Mouse (Mus musculus) midbrain, embryonic 14.5 days (tissue): ENCODE data around the gene Pin1. TPM values are rescaled to one million over a fixed set of nuclear protein-coding genes. Genes with fewer than 3 reads are reported as not detected.

Experiments
- ATAC-seq: fragments of 200-750 bp; cut with Nextera tagmentation; 2 replicates; pipeline ENCODE4 v1.8.0; 2017; ENCODE audit warnings: moderate number of reproducible peaks, moderate library complexity; ENCODE audit not compliant: low FRiP score, low TSS enrichment
- DNase-seq: peaks from one replicate; pipeline ENCODE4 v3.0.0-alpha.2; 2015
- H3K27ac ChIP-seq: fragments of 300-500 bp; sonication (generic); replicated peaks from 2 replicates; pipeline ENCODE4 v1.5.1; 2014; ENCODE audit warnings: mild to moderate bottlenecking, low read depth, low read length, moderate library complexity
- H3K27me3 ChIP-seq: fragments of 300-500 bp; sonication (generic); 2 replicates; pipeline ENCODE4 v1.6.1; 2014; ENCODE audit warnings: low read length, control low read depth, mixed read lengths; ENCODE audit not compliant: control insufficient read depth, insufficient read depth
- H3K36me3 ChIP-seq: fragments of 300-500 bp; sonication (generic); 2 replicates; pipeline ENCODE4 v1.6.1; 2014; ENCODE audit warnings: low read length, control low read depth; ENCODE audit not compliant: control insufficient read depth, insufficient read depth
- H3K4me1 ChIP-seq: fragments of 300-500 bp; sonication (generic); 2 replicates; pipeline ENCODE4 v1.6.1; 2014; ENCODE audit warnings: mild to moderate bottlenecking, antibody characterized with exemption, low read length, control low read depth; ENCODE audit not compliant: control insufficient read depth, insufficient read depth
- H3K4me2 ChIP-seq: fragments of 300-500 bp; sonication (generic); 2 replicates; pipeline ENCODE4 v1.6.1; 2014; ENCODE audit warnings: mild to moderate bottlenecking, low read length, moderate library complexity
- H3K4me3 ChIP-seq: fragments of 300-500 bp; sonication (generic); replicated peaks from 2 replicates; pipeline ENCODE4 v1.5.1; 2014; ENCODE audit warnings: low read depth, low read length
- H3K9ac ChIP-seq: fragments of 300-500 bp; sonication (generic); replicated peaks from 2 replicates; pipeline ENCODE4 v1.6.1; 2014; ENCODE audit warnings: mild to moderate bottlenecking, low read length, moderate library complexity
- H3K9me3 ChIP-seq: fragments of 300-500 bp; sonication (generic); 2 replicates; pipeline ENCODE4 v1.6.1; 2016; ENCODE audit warnings: low read length, control low read depth, mixed read lengths; ENCODE audit not compliant: control insufficient read depth
- WGBS: fragments of 180-500 bp; shearing (Covaris S2); extraction: QIAGEN DNeasy Blood & Tissue Kit; methylation state at CpG from one replicate; pipeline ENCODE4 v1.1.7; 2014; 5-methylcytosine and 5-hydroxymethylcytosine counted together
- polyA plus RNA-seq: library from polyadenylated mRNA; unstranded; fragments of >200 nt; fragmentation: Nextera tagmentation; extraction: Ambion mirVana; gene quantifications from 2 replicates; pipeline ENCODE4 v1.2.1, GENCODE M21; 2014

Gene Pin1
- polyA plus RNA-seq, 1 experiment from 2014 or later = 56.7 TPM

DNA sequence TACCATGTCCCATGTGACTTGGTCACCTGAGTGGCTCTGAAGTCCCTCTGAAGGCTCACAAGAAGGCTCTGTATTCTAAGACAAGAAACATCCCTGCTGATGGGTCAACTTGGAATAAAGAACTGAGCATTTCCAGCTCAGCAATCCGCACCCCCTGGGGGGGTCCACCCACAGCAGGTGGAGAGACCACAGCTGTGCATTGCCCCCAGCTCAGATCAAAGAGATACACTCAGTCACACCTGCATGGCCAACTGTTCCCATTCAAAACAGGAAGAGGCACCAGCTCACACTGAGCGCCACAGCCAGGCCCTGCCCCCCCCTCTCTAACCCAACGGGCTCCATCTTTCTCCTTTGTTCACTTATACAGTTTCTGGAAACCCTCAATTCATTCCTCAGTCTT, 15.6 kb upstream of the Pin1 start:
- WGBS = 84% methylated on average over 3 of the region's 3 CpGs
- no peak for DNase-seq
- Histone ChIP-seq H3K4me1 (peaks cover 7% of the 10 kb centered on the region), H3K27me3 (no peaks in the 10 kb centered on the region), H3K36me3 (peaks cover 28% of the 10 kb centered on the region), H3K9ac (no peak overlapping the region), H3K4me3 (no peak overlapping the region), H3K27ac (no peak overlapping the region), H3K9me3 (no peaks in the 10 kb centered on the region), H3K4me2 (no peak overlapping the region)
- no peak for ATAC-seq

DNA sequence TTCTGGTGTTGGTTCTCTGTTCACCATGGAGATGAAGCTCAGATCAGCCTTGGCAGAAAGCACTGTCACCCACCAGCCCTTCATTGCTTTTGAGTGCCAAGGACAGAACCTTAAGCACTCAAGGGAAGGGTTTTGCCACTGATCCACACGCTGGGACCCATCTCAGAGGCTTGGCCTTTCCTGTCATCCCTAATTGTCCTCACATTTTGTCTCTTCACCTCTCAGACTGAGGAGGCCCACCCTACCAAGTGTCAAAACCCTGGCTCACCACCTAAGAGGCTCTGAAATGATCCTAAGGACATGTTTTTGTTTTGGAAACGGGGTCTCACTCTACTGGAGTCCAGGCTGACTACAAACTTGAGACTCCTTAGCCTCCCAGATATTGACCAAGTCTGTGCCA, 15.1 kb upstream of the Pin1 start:
- H3K27ac ChIP-seq = no peak overlapping the region
- H3K4me3 ChIP-seq = no peak overlapping the region
- peaks cover 28% of the 10 kb centered on the region for H3K36me3 ChIP-seq
- no peak overlapping the region for H3K9ac ChIP-seq
- H3K4me1 ChIP-seq = peaks cover 13% of the 10 kb centered on the region
- no peak overlapping the region for H3K4me2 ChIP-seq
- H3K9me3 ChIP-seq = no peaks in the 10 kb centered on the region
- H3K27me3 ChIP-seq = no peaks in the 10 kb centered on the region
- DNase-seq = no peak
- 94% methylated on average over 2 of the region's 2 CpGs for WGBS
- ATAC-seq = no peak

DNA sequence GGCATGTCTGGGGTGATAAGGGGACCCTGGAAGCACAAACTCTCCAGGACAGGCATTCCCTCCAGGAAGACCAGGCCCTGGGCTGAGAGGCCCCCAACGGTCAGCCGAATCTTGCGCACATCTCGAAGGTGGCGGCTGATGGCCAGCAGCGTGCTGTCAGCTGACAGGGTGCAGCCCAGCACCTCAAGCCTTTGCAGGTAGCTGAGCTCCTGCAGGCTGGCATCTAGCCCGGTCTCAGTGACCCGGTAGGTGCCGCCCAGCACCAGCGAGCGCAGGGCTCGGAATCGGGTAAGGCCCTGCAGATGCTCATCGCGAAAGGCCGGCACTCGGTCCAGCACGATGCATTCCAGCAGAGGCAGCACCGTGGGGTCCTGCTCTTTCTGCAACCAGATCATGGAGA, 13.3 kb upstream of the Pin1 start:
- H3K27me3 ChIP-seq = no peaks in the 10 kb centered on the region
- no peak for ATAC-seq

DNA sequence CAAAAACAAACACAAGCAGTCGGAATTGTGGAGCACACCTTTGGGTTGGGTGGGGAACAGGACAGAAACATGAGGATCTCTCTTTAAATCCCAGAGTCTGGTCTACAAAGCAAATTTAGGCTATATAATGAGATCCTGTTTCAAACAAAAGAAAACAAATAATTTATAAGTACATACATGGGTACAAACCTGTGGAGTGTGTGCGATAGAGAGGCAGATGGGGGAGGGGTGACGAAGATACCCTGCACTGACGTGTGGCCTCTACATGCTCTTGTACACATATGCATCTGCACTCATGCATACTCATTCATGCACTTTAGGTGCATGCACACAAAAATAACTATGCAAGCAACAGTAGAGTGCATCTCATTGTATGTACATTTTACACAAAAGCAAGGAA, 12.4 kb upstream of the Pin1 start:
- Histone ChIP-seq H3K9ac (no peak overlapping the region), H3K9me3 (no peaks in the 10 kb centered on the region), H3K4me2 (no peak overlapping the region), H3K27me3 (no peaks in the 10 kb centered on the region), H3K4me1 (peaks cover 20% of the 10 kb centered on the region), H3K4me3 (no peak overlapping the region), H3K36me3 (peaks cover 28% of the 10 kb centered on the region), H3K27ac (no peak overlapping the region)
- DNase-seq (no peak), ATAC-seq (no peak)
- 93% methylated on average over 4 of the region's 4 CpGs for WGBS

More for the DNA sequence above, 13.3 kb upstream of the Pin1 start:
- 96% methylated on average over 19 of the region's 19 CpGs for WGBS
- H3K9ac ChIP-seq = no peak overlapping the region
- H3K4me1 ChIP-seq = peaks cover 17% of the 10 kb centered on the region
- no peak for DNase-seq
- no peaks in the 10 kb centered on the region for H3K9me3 ChIP-seq
- H3K36me3 ChIP-seq = peaks cover 28% of the 10 kb centered on the region
- no peak overlapping the region for H3K4me2 ChIP-seq
- H3K27ac ChIP-seq = no peak overlapping the region
- H3K4me3 ChIP-seq = no peak overlapping the region

DNA sequence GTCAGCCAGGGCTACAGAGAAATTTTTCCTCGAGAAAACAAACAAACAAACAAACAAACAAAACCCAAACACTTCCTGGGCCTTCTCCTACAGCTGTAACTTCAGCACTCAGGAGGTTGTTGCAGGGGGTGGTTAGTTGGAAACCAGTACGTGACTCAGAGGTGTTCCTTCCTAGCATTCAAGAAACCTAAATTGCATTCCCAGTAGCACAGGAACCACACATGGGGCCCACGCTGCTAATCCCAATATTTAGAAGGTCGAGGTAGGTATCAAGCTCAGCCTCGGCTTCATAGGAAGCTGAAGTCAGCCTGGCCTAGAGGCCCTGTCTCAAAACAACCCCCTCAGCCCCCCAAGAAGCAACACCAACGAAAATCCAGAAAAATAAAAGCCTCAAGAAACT, 10.4 kb upstream of the Pin1 start:
- H3K36me3 ChIP-seq = peaks cover 33% of the 10 kb centered on the region
- peaks cover 29% of the 10 kb centered on the region for H3K4me1 ChIP-seq
- ATAC-seq = no peak
- no peak for DNase-seq
- H3K9me3 ChIP-seq = no peaks in the 10 kb centered on the region
- H3K9ac ChIP-seq = peak overlapping the region; percentile 84
- no peaks in the 10 kb centered on the region for H3K27me3 ChIP-seq
- peak overlapping the region; percentile 68 for H3K4me3 ChIP-seq
- peak overlapping the region; percentile 89 for H3K4me2 ChIP-seq
- WGBS = 29% methylated on average over 6 of the region's 6 CpGs
- H3K27ac ChIP-seq = no peak overlapping the region

DNA sequence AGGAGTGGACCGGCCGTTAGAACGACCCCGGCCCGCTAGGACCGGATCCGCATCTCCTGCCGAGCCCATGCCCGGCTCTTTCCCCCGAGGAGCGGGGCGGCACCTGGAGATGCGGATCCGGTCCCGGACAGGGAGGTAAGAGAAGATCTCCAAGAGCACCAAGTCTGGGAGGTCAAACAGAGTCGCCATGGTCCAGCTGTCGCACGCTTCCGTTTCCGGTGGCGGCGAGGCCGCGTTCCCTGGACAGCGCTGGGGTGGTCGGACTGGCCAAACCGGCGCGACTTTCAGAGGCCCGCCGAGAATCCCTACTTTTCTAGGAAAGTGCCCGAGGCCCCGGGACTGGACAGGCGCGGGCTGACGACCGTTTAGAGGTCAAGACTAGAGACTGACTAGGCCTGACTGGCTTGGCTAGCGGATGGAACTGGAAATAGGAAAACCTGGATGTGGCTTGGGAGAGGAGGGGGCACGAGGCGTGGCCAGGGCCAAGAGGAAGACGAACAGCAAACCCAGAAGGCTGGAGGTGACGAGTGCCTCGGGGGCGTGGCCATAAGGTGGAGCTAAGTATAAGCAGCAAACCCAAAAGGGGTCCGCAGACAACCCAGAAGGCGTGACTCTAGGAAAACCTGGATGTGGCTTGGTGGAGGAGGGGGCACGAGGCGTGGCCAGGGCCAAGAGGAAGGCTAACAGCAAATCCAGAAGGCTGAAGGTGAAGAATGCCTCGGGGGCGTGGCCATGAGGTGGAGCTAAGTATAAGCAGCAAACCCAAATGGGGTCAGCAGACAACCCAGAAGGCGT, 9.6 kb upstream of the Pin1 start, which contains the start of gene Ubl5:
Gene Ubl5, plus strand, starts transcription at position 778 of the 795 bp plus-strand sequence.
- peak within 1 kb of the TSS; percentile 68 for H3K4me3 ChIP-seq
- peak within 1 kb of the TSS; percentile 84 for H3K9ac ChIP-seq
- peak; percentile 87 for ATAC-seq
- H3K9me3 ChIP-seq = no peaks in the 10 kb centered on the region
- H3K4me1 ChIP-seq = peaks cover 29% of the 10 kb centered on the region
- under 1% methylated on average over 48 of the region's 51 CpGs for WGBS
- H3K27ac ChIP-seq = peak within 1 kb of the TSS; percentile 90
- H3K27me3 ChIP-seq = no peaks in the 10 kb centered on the region
- H3K4me2 ChIP-seq = peak within 1 kb of the TSS; percentile 89
- H3K36me3 ChIP-seq = peaks cover 35% of the 10 kb centered on the region
- DNase-seq = peak; percentile 94

DNA sequence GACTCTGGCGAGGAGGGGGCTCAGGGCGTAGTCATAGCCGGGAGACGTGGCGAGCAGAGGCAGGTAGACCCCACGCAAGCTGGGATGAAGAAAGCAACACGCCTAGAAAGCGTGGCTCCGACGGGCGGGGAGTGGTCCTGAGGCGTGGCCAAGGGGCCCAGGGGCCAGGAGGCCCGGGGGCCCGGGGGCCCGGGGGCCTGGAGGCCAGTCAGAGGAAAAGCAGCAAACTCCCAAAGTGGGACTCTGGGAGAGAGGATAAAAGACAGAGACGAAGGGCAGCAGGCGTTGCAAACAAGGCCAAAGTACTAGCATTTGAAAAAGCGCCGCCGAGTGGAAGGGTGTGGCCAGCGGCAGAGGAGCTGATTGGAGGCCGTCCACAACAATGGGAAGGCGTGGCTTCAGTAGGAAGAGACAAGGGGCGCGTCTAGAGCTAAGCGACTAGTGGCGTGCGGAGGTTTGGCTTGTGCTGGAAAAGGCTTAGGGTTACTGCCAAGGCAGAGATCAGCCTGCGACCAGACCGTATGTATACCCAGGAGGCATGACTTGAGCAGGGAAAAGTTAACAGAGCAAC, 8.9 kb upstream of the Pin1 start:
- Histone ChIP-seq H3K4me3 (peak overlapping the region; percentile 68), H3K4me1 (peaks cover 29% of the 10 kb centered on the region), H3K27me3 (no peaks in the 10 kb centered on the region), H3K9ac (peak overlapping the region; percentile 84), H3K27ac (peak overlapping the region; percentile 90), H3K9me3 (no peaks in the 10 kb centered on the region), H3K4me2 (peak overlapping the region; percentile 89), H3K36me3 (peaks cover 36% of the 10 kb centered on the region)
- DNase-seq = peak; percentile 92
- ATAC-seq = peak; percentile 85
- under 1% methylated on average over 30 of the region's 30 CpGs for WGBS

DNA sequence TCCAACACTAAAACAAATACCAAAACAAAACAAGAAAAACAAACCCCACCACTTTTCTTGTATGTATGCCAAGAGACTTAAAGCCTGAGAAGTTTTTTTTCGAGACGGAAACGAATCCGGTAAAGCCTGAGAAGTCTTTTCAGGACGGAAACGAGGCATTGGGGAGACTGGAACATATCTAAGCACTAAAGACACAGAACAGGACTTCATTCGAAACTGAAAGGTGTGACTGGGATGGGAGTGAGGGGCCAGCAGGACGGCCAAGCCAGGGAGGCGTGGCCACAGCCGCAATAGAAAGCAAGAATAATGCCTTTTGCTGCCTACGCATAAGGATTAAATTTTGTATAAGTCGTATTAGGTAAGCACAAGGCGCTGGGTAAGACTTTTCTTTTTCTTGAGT, 8.1 kb upstream of the Pin1 start:
- no peaks in the 10 kb centered on the region for H3K27me3 ChIP-seq
- peaks cover 35% of the 10 kb centered on the region for H3K36me3 ChIP-seq
- ATAC-seq (no peak), DNase-seq (no peak)
- peaks cover 29% of the 10 kb centered on the region for H3K4me1 ChIP-seq
- H3K4me2 ChIP-seq = peak overlapping the region; percentile 89
- H3K4me3 ChIP-seq = peak overlapping the region; percentile 68
- peak overlapping the region; percentile 90 for H3K27ac ChIP-seq
- H3K9ac ChIP-seq = peak overlapping the region; percentile 84
- 9% methylated on average over 13 of the region's 13 CpGs for WGBS
- no peaks in the 10 kb centered on the region for H3K9me3 ChIP-seq
